Mouse (Mus musculus): Measurements from ENCODE around the gene Raly. TPM values are rescaled to one million over a fixed set of nuclear protein-coding genes. Genes with fewer than 3 reads are reported as not detected.

The Raly gene
- total RNA-seq, 2 experiments from 2014 or later, result 190 to 194 TPM

Other genes starting within 250 kb of the Raly start
- gene 1700003F12Rik, start 244.0 kb upstream of the Raly start, total RNA-seq (2021), result under 1 TPM in 1 of 2 experiments, not detected in 1; 0.46 TPM
- gene Actl10, start 239.3 kb upstream of the Raly start, total RNA-seq (2021), result under 1 TPM in 1 of 2 experiments, not detected in 1; 0.19 TPM
- 1 to 10 TPM in 1 of 2 experiments, under 1 TPM in 1; 0.86 to 1.6 TPM for gene Necab3, start 232.2 kb upstream of the Raly start, total RNA-seq (2021)
- gene E2f1, start 221.2 kb upstream of the Raly start, total RNA-seq (2021), result 1 to 10 TPM; 7.5 to 8.9 TPM
- gene Pxmp4, start 187.4 kb upstream of the Raly start, total RNA-seq (2021), result 10 to 100 TPM; 30.1 to 33.9 TPM
- 1 to 10 TPM; 3.8 TPM for gene Zfp341, start 177.8 kb upstream of the Raly start, total RNA-seq (2021)
- gene 4930519P11Rik, start 177.7 kb upstream of the Raly start, total RNA-seq (2021), result not detected
- gene Chmp4b, start 139.4 kb upstream of the Raly start, total RNA-seq (2021), result 100 to 1,000 TPM; 206 to 285 TPM
- gene Gm14214, start 21.1 kb upstream of the Raly start, total RNA-seq (2021), result not detected
- not detected for gene a, start 306 bp downstream of the Raly start, total RNA-seq (2021)
- 100 to 1,000 TPM; 117 to 152 TPM for gene Eif2s2, start 101.8 kb downstream of the Raly start, total RNA-seq (2021)
- gene Gm14226, start 227.2 kb downstream of the Raly start, total RNA-seq (2021), result 1 to 10 TPM; 2.1 to 6.0 TPM